Mouse (Mus musculus): ENCODE measurements around the gene Tmem189.
"Not testable (repeated sequence)": the region's sequence is repeated elsewhere in the genome, so short reads cannot be mapped to it uniquely, and the experiment has no call there.

Gene Tmem189

DNA sequence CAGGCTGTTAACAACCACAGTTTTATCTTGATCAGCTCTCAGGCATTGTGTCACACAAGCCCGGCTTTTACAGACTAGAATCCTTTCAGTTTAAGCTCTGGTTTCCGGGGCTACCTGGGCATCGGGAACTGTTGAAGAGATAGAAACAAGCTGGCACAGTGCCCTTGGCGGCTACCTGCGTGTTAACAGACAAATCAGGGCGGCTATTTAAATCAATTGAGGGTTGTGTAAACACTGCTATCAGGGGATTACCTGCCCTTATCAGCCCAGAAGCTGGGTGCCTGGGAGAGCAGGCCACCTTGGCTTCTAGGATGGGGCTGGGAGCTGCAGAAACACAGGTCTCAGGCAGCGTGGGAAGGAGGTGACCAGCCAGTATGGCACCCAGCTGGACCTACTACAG lies 36.9 kb downstream of the Tmem189 start:
- no peak for DNase-seq (ENCODE audit: low read depth, low spot score)

DNA sequence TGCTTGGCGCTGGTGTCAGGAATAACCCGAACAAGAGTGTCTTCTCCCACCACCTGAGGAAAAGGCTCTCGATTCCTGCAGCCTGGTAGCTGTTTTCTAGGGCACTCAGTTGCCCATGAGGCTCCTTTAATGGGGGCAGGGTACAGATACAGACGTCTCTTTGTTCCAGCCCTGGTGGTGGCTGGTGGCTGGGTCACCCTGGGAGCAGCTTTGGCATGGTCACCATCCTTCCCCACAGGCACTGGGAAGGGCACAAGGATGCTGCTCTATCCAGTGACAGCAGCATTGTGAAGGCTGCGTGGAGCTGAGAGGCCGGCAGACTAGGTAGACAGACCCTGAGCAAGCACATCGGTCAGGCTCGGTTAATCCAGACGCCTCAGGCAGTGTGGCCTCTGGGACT lies 38.0 kb downstream of the Tmem189 start:
- peak; percentile 85 for DNase-seq (ENCODE audit: low read depth, low spot score)

DNA sequence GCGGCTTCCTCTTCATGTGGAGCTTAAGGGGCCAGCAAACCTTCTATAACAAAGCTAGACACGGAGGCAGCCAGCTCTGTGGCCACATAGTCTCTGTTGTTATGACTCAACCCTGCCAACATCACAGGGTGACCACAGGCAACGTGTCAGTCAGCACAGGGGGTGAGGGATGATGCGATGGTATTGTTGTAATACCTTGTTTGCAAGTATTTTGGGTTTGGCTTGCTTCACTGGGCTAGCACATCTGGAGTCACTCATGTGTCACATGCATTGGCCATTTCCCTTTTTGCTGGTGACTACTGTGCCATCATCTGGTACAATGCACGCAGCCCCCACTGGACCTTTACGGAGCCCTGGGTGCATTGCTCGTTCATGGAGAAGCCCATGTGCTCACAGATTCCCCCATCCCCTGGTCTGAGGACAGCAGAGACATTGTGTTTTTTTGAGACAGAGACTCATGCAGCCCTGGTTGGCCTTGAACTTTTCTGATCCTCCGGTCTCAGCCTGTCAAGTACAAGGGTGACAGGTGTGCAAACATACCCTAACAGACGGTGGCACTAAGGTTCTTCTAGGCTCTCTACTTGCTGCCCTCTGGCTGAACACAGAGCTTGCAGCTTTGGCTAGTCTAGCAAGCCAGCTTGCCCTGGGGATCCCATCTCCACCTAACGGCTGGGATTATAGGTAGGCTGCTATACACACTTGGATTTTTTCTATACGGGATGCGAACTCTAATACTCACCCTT lies 40.2 kb downstream of the Tmem189 start:
- DNase-seq (ENCODE audit: low read depth, low spot score): no peak

DNA sequence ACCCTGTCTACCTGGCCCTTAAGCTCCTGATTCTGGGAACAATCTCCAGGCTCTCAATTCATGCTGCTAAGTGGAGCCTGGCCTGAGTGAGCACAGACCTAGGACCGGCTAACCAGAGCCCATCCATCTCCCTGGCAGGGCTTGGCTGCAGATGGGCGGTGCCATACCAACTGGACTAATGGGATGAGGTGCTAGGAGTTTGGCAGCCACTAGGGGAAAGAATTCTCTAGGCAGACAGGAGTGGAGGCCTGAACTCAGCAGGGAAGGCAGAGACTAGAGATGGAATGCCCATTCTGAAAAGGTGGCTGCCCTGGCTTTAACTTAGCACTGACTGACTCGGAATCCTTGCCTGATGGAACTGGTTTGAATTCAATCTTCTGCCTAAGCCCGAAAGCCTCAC lies 43.2 kb downstream of the Tmem189 start:
- DNase-seq (ENCODE audit: low read depth, low spot score): no peak

DNA sequence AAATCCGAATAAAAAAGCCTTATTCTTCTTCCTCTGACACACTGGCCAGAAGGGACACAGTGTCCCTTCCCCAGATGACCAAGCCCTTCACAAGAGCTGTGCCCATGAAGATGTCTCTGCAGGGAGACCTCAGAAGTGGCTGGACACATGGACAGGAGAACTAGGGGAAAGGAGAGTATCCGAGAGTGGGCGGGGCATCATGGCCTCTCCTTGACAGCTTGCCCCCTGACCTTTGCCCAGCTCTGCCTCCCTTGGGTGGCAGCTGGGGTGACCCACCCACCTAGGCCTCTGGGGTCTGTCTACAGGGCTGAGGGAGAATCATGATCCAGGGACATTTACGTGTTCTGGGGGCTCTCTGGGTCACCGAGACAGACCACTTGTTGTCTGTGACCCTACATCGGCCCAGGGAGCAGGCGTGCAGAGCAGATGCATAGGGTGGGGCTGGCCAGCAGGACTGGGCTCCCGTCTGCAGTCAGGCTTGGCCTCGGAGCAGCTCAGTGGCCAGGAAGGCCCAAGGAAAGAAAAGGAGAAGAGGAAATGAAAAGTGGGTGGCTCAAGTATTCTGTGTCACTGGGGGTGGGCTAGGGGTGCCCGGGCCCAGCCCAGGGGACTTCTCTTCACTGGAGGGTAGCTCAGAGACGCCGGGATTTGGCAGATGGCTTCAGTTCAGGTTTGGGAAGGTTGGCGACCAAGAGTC lies 46.1 kb downstream of the Tmem189 start:
- not testable (repeated sequence) for DNase-seq (ENCODE audit: low read depth, low spot score)

DNA sequence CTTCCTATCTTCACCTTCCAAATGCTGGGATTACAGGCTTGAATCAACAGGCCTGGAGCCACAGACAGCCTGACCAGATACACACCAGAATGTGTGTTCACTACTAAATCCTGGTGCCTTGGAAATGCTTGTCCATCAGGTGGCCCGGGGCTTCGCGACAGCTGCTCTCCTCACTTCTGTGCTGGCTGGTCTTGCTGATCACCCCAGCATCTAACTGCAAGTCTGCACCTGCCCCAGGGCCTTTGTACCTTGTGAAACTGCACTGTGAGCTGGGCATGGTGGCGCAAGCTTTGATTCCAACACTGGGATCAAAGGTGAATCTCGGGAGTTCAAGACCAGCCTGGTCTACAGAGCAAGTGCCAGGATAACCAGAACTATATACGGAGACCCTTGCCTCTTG lies 47.5 kb downstream of the Tmem189 start:
- no peak for DNase-seq (ENCODE audit: low read depth, low spot score)

DNA sequence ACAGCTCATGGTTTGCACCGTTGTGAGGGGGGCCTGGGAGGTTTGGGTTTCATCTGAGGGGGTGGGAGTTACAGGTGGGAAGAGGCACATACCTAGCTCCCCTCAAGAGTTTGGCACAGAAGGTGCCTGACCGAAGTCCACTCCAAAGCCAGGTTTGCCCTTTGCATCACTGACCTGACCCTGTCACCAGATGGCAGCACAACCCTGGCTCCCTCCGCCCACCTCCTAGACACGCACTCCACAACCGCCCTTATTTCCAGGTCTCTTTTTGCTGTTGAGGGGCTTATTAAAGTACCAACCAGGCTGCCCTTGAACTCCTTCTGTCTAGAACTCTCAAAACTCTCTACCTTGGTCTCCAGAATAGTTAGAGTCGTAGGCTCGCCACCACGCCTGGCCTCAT lies 48.3 kb downstream of the Tmem189 start:
- peak; percentile 36 for DNase-seq (ENCODE audit: low read depth, low spot score)

DNA sequence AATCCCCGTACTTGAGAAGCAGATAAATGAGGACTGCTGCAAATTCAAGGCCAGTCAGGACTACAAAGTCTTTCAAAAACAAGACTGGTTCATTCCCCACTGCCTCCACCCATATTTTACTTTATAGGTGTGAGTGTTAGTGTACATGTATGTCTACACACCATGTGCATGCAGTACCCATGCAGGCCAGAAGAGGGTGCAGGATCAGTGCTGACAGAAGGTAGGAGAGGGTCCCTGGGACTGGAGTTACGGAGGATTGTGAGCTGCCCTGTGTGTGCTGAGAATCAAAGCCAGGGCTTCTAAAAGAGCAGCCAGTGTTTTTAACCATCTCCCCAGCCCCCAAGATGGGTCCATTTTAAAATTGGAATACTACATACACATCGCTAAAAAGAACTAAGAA lies 49.3 kb downstream of the Tmem189 start:
- DNase-seq (ENCODE audit: low read depth, low spot score): no peak

DNA sequence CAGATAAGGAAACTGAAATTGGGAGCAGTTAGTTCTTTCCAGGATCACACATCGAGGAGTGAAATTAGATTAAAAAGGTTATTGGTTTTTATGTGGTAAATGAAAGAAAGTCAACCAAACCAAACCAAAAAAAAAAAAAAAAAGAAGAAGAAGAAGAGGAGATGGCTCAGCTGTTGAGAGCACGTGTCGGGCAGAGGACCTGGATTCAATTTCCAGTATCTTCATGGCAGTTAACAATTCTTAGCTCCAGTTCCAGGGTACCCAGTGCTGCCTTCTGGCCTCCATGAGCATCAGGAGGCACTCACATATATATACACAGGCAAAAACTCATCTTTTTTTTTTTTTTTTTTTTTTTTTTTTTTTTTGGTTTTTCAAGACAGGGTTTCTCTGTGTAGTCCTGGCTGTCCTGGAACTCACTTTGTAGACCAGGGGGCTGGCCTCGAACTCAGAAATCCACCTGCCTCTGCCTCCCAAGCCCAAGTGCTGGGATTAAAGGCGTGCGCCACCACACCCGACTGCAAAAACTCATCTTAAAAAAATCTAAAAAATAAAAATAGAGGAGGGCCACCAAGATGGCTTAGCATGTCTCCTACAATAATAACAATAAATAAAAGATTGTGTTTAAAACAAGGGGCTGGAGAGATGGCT lies 54.6 kb downstream of the Tmem189 start:
- DNase-seq (ENCODE audit: low read depth, low spot score): no peak

DNA sequence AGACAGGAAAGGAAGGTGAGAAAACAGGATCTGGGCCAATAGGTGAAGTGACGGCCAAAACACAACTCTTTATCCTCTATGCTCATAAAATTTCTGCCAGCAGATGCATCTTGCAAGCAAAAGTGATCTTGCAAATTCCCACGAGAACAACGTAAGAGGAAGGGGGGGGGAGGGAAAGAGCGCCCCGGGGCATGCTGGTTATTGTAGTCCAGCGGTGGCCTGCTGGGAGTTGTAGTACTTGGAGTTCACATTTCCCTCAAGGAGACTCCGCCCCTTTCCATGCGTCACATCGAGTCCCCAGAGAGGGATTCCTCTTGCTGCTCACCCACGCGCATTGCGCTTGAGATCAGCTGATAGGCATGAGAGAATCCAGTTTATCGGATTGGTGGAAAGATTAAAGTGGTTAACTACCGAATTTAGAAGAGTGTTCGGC lies 55.3 kb downstream of the Tmem189 start:
- peak; percentile 100 for DNase-seq (ENCODE audit: low read depth, low spot score)

DNA sequence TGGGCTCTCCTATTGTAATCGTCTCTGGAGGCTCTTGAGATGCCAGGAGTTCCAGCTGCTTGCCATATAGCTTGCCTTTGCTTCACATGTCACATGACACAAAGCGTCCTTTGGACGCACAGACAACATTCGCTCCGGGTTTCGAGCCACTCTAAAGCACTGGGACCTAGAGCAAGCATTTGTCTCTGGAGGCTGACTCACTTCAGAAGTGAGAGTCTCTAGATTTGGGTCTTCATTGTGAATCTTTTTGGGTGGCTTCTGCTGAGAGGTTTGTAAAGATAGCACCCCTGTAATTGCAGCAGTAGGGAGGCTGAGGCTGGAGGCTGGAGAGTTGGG lies 56.1 kb downstream of the Tmem189 start:
- DNase-seq (ENCODE audit: low read depth, low spot score): no peak

DNA sequence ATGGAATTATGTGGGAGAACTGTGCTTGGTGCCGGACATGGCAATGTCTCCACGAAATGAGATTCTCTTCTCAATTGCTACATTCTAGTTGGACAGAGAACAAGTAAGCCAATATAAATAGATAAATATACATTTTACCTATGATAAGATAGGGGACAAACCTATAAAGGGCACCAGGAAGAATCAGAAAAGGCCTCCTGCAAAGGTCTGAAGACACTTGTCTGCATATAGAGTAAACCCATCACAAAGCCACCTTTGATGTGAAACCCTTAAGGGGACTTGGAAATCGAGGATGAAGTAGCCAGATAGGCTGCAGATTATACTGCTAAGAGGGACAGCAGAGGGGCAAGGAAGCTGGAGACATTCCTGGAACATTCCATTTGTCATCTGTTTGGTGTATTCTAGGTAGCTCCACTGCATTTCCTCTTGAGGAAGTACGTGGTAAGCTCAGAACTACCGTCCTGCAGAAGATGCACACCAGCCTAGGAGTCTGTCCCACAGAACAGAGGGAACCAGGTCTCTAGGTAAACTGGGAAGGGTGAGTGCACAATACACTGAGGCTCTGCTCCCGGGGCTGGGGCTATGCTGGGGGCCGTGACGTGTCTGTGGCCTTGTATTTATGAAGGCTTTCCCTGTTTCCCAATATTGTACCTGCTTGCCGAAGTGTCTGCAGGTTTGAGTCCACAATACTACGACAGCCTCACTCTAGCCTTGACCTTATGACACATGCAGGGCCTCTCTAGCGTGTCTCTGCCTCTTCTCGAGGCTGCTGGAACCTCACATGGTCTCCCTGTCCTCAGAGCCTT lies 56.7 kb downstream of the Tmem189 start:
- DNase-seq (ENCODE audit: low read depth, low spot score): no peak

DNA sequence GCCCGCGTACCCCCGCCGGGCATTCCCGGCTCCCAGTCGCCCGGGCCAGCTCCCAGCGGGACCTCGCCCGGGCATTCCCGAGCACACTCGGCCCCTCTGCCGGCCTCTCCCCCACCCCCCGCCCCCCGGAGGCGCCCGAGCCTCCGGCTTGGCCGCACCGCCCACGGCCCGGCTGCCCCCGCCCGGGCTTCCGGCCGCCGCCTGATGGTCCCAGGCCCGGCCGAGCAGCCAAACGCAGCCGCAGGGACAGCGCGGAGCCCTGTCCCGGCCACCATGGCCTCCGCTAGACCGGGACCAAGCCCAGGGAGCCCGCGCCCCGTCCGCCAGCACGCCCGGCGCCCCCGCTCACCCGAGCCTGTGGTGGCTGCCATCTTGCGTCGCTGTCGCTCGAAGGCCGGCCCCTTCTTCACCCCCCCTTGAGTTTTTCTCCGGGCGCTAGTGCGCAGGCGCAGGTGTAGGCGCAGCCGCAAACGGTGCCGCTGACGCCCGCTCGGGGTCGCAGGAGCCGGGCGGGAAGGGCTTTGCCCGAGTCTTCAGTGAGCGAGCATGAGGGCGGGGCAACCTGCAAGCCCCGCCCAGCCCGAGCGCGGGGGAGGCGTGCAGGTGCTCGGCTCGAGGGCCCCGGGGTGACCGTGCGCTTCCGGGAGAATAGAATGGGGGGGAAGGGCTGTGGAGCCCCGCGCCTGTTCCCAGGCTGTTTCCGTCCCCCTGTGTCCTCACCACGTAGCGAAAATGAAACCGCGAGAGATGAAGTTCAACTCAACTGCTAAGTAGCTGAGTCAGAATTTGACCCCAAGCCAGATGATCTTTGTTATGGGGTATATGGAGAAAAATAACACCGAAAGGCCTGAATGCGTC lies 57.8 kb downstream of the Tmem189 start, which contains the start of gene Ube2v1:
TSS of gene Ube2v1 (minus strand) at position 505 of the 858 bp plus-strand sequence.
- peak; percentile 99 for DNase-seq (ENCODE audit: low read depth, low spot score)

DNA sequence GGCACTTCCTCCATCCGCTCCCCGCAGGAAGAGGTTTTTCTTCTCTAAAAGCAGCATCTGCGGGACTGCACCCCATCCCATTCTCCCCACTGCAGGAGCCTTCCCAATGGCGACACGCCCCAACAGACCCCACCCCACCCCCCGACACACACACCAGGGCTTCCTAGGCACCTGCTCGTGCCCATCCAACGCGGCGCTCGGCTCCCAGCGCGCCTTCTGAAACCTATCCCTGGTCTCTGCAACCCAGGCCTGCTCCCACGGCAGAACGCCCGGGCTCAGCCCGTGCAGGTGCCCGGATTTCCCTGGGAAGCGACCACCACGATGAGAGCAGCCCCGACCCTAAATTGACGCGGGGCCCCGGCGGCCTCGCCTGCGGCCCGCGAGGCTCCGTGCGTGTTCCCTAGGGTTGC lies 58.4 kb downstream of the Tmem189 start:
- peak; percentile 35 for DNase-seq (ENCODE audit: low read depth, low spot score)

DNA sequence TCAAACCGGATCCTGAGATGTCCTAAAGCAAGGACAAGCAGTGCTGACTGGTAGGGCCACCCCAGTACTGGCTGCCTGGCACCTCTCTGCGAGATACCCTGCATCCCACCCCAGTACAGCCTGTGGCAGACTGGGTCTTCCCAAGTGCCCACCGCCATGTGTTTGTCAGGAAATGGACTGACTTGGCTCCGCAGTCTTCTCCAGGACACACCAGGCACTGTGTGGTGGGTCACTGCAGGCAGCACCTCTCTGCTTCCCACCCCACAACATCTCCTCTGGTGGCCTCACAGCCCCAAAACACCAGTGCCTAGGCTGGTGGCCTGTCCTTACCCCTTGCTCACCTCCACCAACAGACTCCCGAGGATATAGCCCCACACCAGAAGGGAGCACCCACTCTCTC lies 59.2 kb downstream of the Tmem189 start:
- no peak for DNase-seq (ENCODE audit: low read depth, low spot score)

DNA sequence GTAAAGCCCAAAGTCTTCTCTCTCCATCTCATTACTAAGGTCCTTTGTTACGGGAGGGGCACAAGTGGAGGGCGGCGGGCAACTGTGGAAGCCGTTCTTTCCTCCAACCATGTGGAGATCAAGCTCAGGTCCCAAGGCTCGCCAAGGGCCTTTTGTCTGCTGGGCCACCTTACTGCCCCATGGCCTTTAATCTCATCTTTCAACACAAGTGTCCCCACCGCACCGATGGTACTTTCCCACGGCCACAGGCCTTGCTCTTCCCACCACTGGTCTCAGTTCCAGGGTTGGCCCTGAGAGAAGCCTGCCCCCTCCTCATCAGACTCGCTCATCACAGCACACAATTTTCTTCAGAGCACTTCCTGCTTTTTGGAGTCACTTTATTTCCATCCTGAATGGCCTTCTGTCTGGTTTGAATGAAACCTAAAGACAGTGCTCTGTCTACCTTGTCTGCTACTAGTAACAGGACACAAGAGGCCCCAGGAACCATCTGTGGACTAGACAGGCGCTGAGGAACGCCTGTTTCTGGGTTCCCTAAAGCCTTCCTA lies 59.9 kb downstream of the Tmem189 start:
- no peak for DNase-seq (ENCODE audit: low read depth, low spot score)

DNA sequence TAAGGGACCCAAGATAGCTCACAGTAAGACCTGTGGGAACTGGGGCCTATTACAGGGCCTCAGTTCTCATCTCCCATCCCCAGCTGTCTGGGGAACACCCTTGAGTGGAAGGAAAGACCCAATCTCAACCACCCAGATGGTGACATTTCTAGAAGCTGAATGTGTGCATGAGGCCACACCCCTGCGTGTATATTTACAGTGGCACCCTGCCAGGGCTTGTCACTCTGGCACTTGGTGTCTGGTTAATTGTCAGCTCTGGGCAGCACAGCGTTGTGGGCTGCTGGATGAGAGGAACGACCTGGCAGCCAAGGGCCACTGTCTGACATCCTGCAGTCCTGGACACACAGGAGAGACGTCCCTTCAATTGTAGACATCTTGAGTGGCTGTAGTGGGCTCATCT lies 60.8 kb downstream of the Tmem189 start:
- DNase-seq (ENCODE audit: low read depth, low spot score): no peak

DNA sequence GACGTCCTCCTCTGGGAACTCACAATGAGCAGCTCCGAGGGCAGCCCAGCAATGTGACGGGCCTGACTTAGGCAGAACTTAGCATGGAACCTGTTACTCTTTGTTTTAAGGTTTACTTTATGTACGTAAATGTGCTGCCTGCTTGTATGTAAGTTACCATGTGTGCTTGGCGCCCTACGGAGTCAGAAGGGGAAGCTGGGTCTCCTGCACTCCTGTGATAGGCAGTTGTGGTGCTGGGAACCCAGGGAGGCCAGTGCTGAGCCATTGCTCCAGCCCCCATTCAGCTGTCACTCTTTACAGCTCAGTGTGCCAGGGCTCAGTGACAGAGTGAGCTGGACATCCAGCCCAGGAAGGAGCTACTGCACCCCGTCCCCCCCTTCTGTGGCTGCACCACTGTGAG lies 62.6 kb downstream of the Tmem189 start:
- no peak for DNase-seq (ENCODE audit: low read depth, low spot score)

DNA sequence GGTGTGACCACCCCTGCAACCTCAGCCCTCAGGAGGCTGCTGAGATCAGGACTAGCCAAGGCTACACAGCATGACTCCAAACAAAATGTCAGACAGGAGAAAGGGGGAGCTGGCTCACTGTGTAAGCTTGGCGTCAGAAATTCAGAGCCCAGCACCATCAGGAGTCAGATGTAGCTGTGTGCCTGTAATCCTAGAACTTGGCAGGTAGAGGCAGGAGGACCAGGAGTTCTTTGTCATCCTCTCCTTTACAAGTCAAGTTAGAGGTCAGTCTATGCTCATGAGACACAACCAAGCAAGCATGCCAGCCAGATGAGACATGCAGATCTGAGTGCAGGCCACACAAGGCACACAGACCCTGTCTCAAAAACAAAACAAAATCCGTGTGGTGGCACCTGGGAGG lies 64.0 kb downstream of the Tmem189 start:
- peak; percentile 48 for DNase-seq (ENCODE audit: low read depth, low spot score)

DNA sequence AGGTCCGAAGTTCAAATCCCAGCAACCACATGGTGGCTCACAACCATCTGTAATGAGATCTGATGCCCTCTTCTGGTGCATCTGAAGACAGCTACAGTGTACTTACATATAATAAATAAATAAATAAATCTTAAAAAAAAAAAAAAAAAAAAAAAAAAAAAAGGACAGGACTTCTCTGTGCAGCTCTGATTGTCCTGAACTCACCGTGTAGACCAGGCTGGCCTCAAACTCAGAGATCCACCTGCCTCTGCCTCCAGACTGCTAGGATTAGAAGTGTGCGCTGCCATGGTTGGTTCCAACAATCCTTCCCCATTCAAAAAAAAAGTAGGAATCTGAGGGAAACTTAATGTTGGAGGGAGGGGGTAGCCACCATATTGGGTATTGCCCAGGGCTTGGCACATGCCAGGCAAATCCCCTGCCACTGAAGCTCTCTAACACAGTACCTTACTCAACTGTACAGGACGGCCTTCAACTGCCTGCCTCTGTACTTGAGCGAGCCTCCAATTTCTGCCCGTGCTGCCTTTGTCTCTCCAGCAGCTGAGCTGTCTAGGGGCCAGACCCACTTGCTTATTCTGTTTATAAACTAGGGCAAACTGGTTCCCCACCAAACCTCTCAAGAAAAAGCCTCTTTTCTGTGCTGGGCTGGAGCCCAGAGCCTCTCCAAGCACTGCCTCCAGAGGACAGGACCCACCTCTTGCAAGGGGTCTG lies 65.1 kb downstream of the Tmem189 start:
- DNase-seq (ENCODE audit: low read depth, low spot score): no peak
